Mouse (Mus musculus) testis, adult 2 months (tissue): ENCODE measurements at regions not wholly inside any gene's neighbourhood (a gene's known extent, or its start where the extent isn't known, plus 50 kb on each side); places are given as distances from the start of the nearest gene placed in this dataset.

Source experiments
- CTCF ChIP-seq: fragments of 200-500 bp; IDR thresholded peaks from 2 replicates; pipeline ENCODE4 v1.5.1; 2012; ENCODE audit warnings: low read depth, mild to moderate bottlenecking, inconsistent platforms, low read length, moderate library complexity; ENCODE audit not compliant: control insufficient read depth, insufficient read depth, insufficient replicate concordance
- POLR2A ChIP-seq: fragments of 200-500 bp; IDR thresholded peaks from 2 replicates; pipeline ENCODE4 v1.6.1; 2012; ENCODE audit warnings: low read depth, mild to moderate bottlenecking, inconsistent platforms, low read length, moderate library complexity; ENCODE audit not compliant: control insufficient read depth

DNA sequence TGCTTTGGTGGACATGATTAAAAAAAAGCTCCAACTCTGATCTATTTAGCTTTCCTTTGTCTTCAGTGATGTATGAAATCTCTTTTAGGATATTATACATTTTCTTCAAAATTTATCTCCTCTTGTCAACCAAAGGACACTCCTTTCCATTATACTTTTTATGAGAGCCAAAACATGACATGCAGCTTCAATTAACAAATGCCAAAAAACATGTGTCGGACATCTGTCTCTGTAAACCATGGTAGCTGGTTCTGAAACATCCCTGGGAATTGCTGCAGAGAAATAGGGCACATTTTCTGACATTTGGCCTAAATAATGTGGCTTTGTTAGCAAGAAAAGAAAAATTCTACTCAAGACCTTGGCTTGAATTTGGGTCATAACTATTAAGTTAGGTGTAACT is 524.8 kb upstream of the Nbea start:
- TF ChIP-seq CTCF, result no peak
- TF ChIP-seq POLR2A, result no peak
